Mouse (Mus musculus) kidney, embryonic 14.5 days (tissue): Measurements from ENCODE around the gene Rxfp4. TPM values are rescaled to one million over a fixed set of nuclear protein-coding genes. Genes with fewer than 3 reads are reported as not detected.

ENCODE experiments used
- ATAC-seq: fragments of 200-750 bp; cut with Nextera tagmentation; 2 replicates; pipeline ENCODE4 v1.8.0; 2017; ENCODE audit warnings: moderate number of reproducible peaks, mild to moderate bottlenecking, moderate TSS enrichment, moderate library complexity; ENCODE audit not compliant: low FRiP score, low TSS enrichment
- H3K27ac ChIP-seq: fragments of 300-500 bp; sonication (generic); 2 replicates; pipeline ENCODE4 v1.5.1; 2014; ENCODE audit warnings: low read depth, mild to moderate bottlenecking, low read length, moderate library complexity, mixed read lengths
- H3K27me3 ChIP-seq: fragments of 300-500 bp; sonication (generic); 2 replicates; pipeline ENCODE4 v1.6.1; 2014; ENCODE audit warnings: mild to moderate bottlenecking, low read length; ENCODE audit not compliant: control insufficient read depth, insufficient read depth
- H3K36me3 ChIP-seq: fragments of 300-500 bp; sonication (generic); 2 replicates; pipeline ENCODE4 v1.6.1; 2014; ENCODE audit warnings: low read length, mixed read lengths; ENCODE audit not compliant: control insufficient read depth, insufficient read depth
- H3K4me1 ChIP-seq: fragments of 300-500 bp; sonication (generic); 2 replicates; pipeline ENCODE4 v1.6.1; 2014; ENCODE audit warnings: low read length, mixed read lengths; ENCODE audit not compliant: control insufficient read depth, insufficient read depth
- H3K4me2 ChIP-seq: fragments of 300-500 bp; sonication (generic); replicated peaks from 2 replicates; pipeline ENCODE4 v1.6.1; 2014; ENCODE audit warnings: low read depth, mild to moderate bottlenecking, low read length
- H3K4me3 ChIP-seq: fragments of 300-500 bp; sonication (generic); 2 replicates; pipeline ENCODE4 v1.5.1; 2014; ENCODE audit warnings: mild to moderate bottlenecking, low read length
- H3K9ac ChIP-seq: fragments of 300-500 bp; sonication (generic); 2 replicates; pipeline ENCODE4 v1.6.1; 2014; ENCODE audit warnings: low read depth, mild to moderate bottlenecking, low read length, moderate library complexity
- H3K9me3 ChIP-seq: fragments of 300-500 bp; sonication (generic); 2 replicates; pipeline ENCODE4 v1.6.1; 2016; ENCODE audit warnings: low read length; ENCODE audit not compliant: control insufficient read depth
- WGBS: fragments of 180-500 bp; shearing (Covaris S2); extraction: QIAGEN DNeasy Blood & Tissue Kit; methylation state at CpG from one replicate; pipeline ENCODE4 v1.1.7; 2014; 5-methylcytosine and 5-hydroxymethylcytosine counted together
- polyA plus RNA-seq: library from polyadenylated mRNA; unstranded; fragments of >200 nt; fragmentation: Nextera tagmentation; extraction: Ambion mirVana; gene quantifications from 2 replicates; pipeline ENCODE4 v1.2.1, GENCODE M21; 2014

The Rxfp4 gene
- polyA plus RNA-seq, 1 experiment from 2014 or later = not detected

- Histone ChIP-seq H3K4me2 (no peak overlapping the region), H3K36me3 (peaks cover 23% of the 10 kb centered on the region), H3K27ac (no peak overlapping the region), H3K4me1 (peaks cover 38% of the 10 kb centered on the region), H3K9ac (no peak overlapping the region), H3K27me3 (no peaks in the 10 kb centered on the region), H3K9me3 (no peaks in the 10 kb centered on the region), H3K4me3 (no peak overlapping the region)
- no peak for ATAC-seq
- WGBS = 80% methylated on average over 7 of the region's 7 CpGs
These were observed 27.4 kb downstream of the Rxfp4 start for GRCm38 (mm10) chr3:88625531-88625930.

DNA sequence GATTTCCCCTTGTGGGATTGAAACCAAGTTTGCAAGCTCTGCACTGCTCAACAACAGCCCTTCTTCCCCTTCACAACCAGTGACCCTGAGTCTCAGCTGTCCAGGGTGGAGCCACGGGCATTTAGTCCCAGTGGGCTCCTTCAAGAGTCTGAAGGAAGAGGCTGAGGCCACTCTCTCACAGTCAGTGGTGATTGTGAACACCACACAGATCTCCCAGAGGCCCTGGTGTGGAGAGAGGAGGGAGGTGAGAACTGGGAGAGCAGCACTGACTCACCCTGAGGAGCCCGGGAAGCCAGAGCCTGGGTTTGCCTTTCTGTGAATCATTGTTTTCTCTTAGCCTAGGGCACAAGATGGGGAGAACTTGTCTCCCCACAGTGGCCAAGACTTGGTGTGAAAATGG, 28.0 kb downstream of the Rxfp4 start:
- Histone ChIP-seq H3K4me1 (peaks cover 42% of the 10 kb centered on the region), H3K27ac (peak overlapping the region; percentile 97), H3K9ac (peak overlapping the region; percentile 86; the same call in 1 of the 2 replicates), H3K36me3 (peaks cover 17% of the 10 kb centered on the region), H3K9me3 (no peaks in the 10 kb centered on the region), H3K27me3 (no peaks in the 10 kb centered on the region), H3K4me2 (peak overlapping the region; percentile 95), H3K4me3 (no peak overlapping the region)
- WGBS = 27% methylated on average over 2 of the region's 2 CpGs
- no peak for ATAC-seq

DNA sequence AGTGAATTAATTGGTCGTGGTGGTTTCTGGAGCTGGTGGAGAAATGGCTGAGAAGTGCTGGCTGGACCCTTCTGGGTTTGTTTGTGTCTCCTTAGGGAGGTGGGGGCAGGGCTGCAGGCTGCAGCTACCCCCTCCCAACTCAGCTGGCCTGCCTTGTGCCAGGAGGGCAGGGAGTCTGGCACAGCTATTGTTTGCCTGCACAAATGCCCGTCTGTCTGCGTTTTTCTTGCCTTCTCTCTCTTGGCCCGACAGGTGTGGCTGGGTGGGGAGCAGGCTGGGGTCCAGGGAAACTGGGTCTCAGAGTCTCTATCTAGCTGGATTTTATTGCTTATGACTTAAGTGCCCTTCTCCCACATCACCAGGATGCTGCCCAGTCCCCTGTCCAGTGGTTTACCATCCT, 28.6 kb downstream of the Rxfp4 start:
- peaks cover 48% of the 10 kb centered on the region for H3K4me1 ChIP-seq
- peak overlapping the region; percentile 97 for H3K27ac ChIP-seq
- H3K9me3 ChIP-seq = no peaks in the 10 kb centered on the region
- H3K4me2 ChIP-seq = peak overlapping the region; percentile 95
- 15% methylated on average over 4 of the region's 4 CpGs for WGBS
- ATAC-seq = no peak
- H3K9ac ChIP-seq = peak overlapping the region; percentile 86
- peaks cover 11% of the 10 kb centered on the region; the same call in 1 of the 2 replicates for H3K36me3 ChIP-seq
- no peaks in the 10 kb centered on the region for H3K27me3 ChIP-seq
- H3K4me3 ChIP-seq = peak overlapping the region; percentile 67

- ATAC-seq = no peak
- peak overlapping the region; percentile 67 for H3K4me3 ChIP-seq
- peak overlapping the region; percentile 97 for H3K27ac ChIP-seq
- peak overlapping the region; percentile 86 for H3K9ac ChIP-seq
- peaks cover 52% of the 10 kb centered on the region for H3K4me1 ChIP-seq
- H3K27me3 ChIP-seq = no peaks in the 10 kb centered on the region
- H3K4me2 ChIP-seq = peak overlapping the region; percentile 95
- 3% methylated on average over 15 of the region's 15 CpGs for WGBS
- peaks cover 9% of the 10 kb centered on the region; the same call in 1 of the 2 replicates for H3K36me3 ChIP-seq
- no peaks in the 10 kb centered on the region for H3K9me3 ChIP-seq
These were observed 29.4 kb downstream of the Rxfp4 start for GRCm38 (mm10) chr3:88623346-88624135.

GRCm38 (mm10) chr3:88622941-88623345, 30.0 kb downstream of the Rxfp4 start:
- Histone ChIP-seq H3K27me3 (no peaks in the 10 kb centered on the region), H3K4me1 (peaks cover 57% of the 10 kb centered on the region), H3K36me3 (peaks cover 9% of the 10 kb centered on the region; the same call in 1 of the 2 replicates), H3K9me3 (no peaks in the 10 kb centered on the region), H3K27ac (peak overlapping the region; percentile 97), H3K4me2 (peak overlapping the region; percentile 95), H3K9ac (peak overlapping the region; percentile 86), H3K4me3 (peak overlapping the region; percentile 67)
- 0% methylated on average over 4 of the region's 6 CpGs for WGBS
- peak; percentile 26 for ATAC-seq

DNA sequence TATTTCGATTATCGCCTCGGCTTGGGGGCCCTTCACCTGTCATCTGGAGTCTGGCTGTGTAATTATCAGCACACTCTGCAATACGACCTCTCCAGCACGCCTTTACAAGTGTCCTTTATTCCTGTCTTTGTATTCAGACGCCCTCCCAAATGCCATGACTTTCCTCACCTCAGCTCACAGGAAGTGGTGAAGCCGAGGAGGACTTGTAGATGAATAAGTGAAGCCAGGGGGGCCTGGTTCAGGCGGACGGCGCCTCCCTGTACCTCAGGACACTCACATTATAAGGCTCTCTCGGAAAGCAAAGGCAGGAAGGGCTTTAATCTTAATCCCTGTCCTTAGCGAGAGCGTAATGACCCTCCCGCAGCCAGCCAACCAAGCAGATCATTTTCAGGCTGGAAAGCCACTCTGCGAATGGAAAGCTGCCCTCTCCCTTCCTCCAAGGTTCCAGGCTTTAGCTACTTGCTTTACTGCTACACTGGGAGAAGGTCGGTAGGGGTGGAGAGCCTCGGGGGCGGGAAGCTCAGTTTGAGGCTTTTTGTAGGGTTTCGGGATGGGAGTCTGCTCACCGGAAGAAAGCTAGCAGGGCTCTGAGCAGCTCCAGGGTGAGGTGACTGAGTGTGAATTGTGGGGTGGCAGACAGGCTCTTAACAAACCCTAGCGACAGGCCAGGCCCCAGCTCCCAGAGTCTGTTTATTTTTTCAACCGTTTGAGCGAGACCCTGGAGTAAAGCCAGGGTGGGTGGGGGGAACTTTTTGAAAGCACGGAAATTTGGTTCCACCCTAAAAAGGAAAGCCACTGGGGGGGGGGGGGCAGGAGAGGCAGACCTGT, 30.6 kb downstream of the Rxfp4 start:
- no peak for ATAC-seq
- Histone ChIP-seq H3K9ac (peak overlapping the region; percentile 86), H3K4me2 (peak overlapping the region; percentile 95), H3K9me3 (no peaks in the 10 kb centered on the region), H3K36me3 (peaks cover 9% of the 10 kb centered on the region; the same call in 1 of the 2 replicates), H3K27me3 (no peaks in the 10 kb centered on the region), H3K4me3 (peak overlapping the region; percentile 67), H3K27ac (peak overlapping the region; percentile 97), H3K4me1 (peaks cover 58% of the 10 kb centered on the region)
- under 1% methylated on average over 24 of the region's 24 CpGs for WGBS

DNA sequence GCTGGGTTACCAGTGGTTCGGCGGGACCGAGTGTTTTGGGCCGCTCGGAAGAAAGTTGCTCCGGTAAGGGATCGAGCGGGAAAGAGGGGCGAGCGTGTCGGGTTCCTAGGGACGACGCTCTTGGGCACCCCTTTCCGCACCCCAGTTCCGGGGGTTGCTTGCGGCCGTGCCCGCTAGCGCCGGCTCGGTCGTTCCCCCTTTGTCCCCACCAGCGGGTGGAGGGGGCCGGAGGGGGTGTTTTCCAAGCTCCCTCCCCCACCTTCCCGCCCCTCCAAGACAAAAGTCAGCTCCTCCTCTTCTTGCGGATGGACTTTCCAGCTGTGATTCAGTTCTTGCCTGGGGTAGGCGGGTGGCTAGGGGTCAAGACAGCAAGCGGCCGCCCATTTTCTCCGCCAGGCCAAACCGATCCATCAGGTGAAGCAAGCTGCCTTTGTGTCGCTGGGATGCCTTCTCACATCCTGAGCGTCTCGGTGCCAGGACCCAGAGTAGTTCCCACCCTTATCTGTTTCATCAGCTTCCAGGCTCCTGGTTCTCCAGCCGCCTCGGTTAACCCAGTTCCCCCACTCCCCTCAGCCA, 31.3 kb downstream of the Rxfp4 start:
- Histone ChIP-seq H3K9me3 (no peaks in the 10 kb centered on the region), H3K36me3 (peaks cover 8% of the 10 kb centered on the region; the same call in 1 of the 2 replicates), H3K4me3 (peak overlapping the region; percentile 67), H3K4me2 (peak overlapping the region; percentile 95), H3K4me1 (peaks cover 52% of the 10 kb centered on the region), H3K27ac (peak overlapping the region; percentile 97), H3K9ac (peak overlapping the region; percentile 86), H3K27me3 (no peaks in the 10 kb centered on the region)
- ATAC-seq = peak; percentile 32
- under 1% methylated on average over 31 of the region's 36 CpGs for WGBS

- H3K9me3 ChIP-seq = no peaks in the 10 kb centered on the region
- 0 out of 2 replicates have a peak, but pooled peaks cover 4% of the 10 kb centered on the region for H3K36me3 ChIP-seq
- H3K4me1 ChIP-seq = peaks cover 52% of the 10 kb centered on the region
- H3K9ac ChIP-seq = peak overlapping the region; percentile 86
- whole genome bisulfite sequencing = under 1% methylated on average over 55 of the region's 64 CpGs
- H3K4me3 ChIP-seq = peak overlapping the region; percentile 67
- peak overlapping the region; percentile 95 for H3K4me2 ChIP-seq
- no peaks in the 10 kb centered on the region for H3K27me3 ChIP-seq
- H3K27ac ChIP-seq = peak overlapping the region; percentile 97
- peak; percentile 76 for ATAC-seq
These were observed 31.9 kb downstream of the Rxfp4 start for GRCm38 (mm10) chr3:88620992-88621536.
